Mouse (Mus musculus) ES-E14 (cell line): ENCODE results near the gene Chst15.

Experiments
- CHD2 ChIP-seq: IDR thresholded peaks from 2 replicates; pipeline ENCODE4 v1.6.1; 2014; ENCODE audit warnings: mild to moderate bottlenecking, low read depth, low read length, inconsistent platforms
- HCFC1 ChIP-seq: IDR thresholded peaks from 2 replicates; pipeline ENCODE4 v1.6.1; 2012; ENCODE audit warnings: low read length, inconsistent platforms, borderline replicate concordance; ENCODE audit not compliant: insufficient read depth
- MAFK ChIP-seq: IDR thresholded peaks from 2 replicates; pipeline ENCODE4 v1.6.1; 2014; ENCODE audit warnings: mild to moderate bottlenecking, low read depth, low read length, inconsistent platforms; ENCODE audit not compliant: insufficient read depth
- ZC3H11A ChIP-seq: IDR thresholded peaks from 2 replicates; pipeline ENCODE4 v1.6.1; 2012; ENCODE audit warnings: low read depth, mild to moderate bottlenecking, inconsistent platforms, low read length, borderline replicate concordance
- ZNF384 ChIP-seq: IDR thresholded peaks from 2 replicates; pipeline ENCODE4 v1.6.1; 2012; ENCODE audit warnings: low read depth, low read length, inconsistent platforms

DNA sequence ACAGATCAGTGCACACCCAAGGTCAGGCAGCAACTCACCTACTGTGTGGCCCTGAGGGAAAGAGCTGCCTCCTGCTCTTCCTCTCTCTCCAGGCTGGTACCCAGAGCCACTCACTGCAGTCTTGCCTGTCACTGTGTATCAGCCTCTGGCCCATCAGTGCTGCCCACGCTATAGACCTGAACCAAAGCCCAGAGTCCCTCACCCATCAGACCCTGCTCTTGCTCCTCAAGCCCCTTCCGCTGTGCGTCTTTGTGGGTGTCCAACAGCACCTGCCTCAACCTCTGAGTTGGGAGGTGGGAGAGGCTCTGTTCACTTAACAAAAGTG, 29.7 kb downstream of the Chst15 start:
- TF ChIP-seq ZC3H11A (no peak), CHD2 (no peak), ZNF384 (no peak), HCFC1 (no peak), MAFK (no peak)
